Mouse (Mus musculus) small intestine, adult 2 months (tissue): ENCODE results near the gene Crtc3.

Experiments used
- CTCF ChIP-seq: fragments of 200-500 bp; IDR thresholded peaks from 2 replicates; pipeline ENCODE4 v1.5.1; 2012; ENCODE audit warnings: low read depth, mild to moderate bottlenecking, control low read depth, inconsistent platforms, low read length, moderate library complexity, mixed read lengths; ENCODE audit not compliant: insufficient replicate concordance, insufficient read length; ENCODE audit errors: extremely low read depth
- POLR2A ChIP-seq: fragments of 200-500 bp; IDR thresholded peaks from 2 replicates; pipeline ENCODE4 v1.6.1; 2012; ENCODE audit warnings: low read depth, mild to moderate bottlenecking, control low read depth, inconsistent platforms, low read length, moderate library complexity

DNA sequence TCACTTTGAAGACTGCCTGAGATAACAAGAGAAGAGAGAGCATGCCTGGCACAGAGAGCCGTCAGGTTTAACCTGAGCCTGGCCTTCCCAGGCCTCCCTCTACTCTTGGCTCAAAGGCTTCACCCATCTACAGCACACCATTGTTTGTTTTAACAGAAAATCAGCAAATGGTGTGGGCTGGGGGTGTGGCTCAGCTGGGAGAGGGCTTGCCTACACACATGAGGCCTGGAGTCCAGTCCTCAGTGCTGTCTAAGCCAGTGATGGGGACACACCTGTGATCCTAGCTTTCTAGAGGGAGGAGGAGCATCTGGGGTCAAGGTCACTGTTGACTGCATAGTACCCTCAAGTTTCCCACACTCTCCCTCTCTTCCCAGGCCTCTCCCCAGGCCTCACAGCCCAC, 6.0 kb downstream of the Crtc3 start:
- TF ChIP-seq POLR2A (no peak), CTCF (no peak)
